Mouse (Mus musculus) cerebellum, adult 9-10 months (tissue): Measurements from ENCODE around the gene Gpr68.

Experiments
- DNase-seq: peaks from one replicate; pipeline ENCODE4 v3.0.0; 2022

Gpr68 gene

GRCm38 (mm10) chr12:100867097-100867496, 40.9 kb downstream of the Gpr68 start:
- peak; percentile 98 for DNase-seq

GRCm38 (mm10) chr12:100865509-100866078, 42.4 kb downstream of the Gpr68 start:
- DNase-seq = no peak

GRCm38 (mm10) chr12:100865072-100865471, 42.9 kb downstream of the Gpr68 start:
- no peak for DNase-seq

- DNase-seq = no peak
Observed at GRCm38 (mm10) chr12:100862856-100863446, 45.0 kb downstream of the Gpr68 start.

GRCm38 (mm10) chr12:100862272-100862671, 45.7 kb downstream of the Gpr68 start:
- no peak for DNase-seq

- peak; percentile 85 for DNase-seq
Observed at GRCm38 (mm10) chr12:100857791-100858190, 50.2 kb downstream of the Gpr68 start.

- DNase-seq = no peak
Observed at GRCm38 (mm10) chr12:100856337-100856736, 51.7 kb downstream of the Gpr68 start.

- DNase-seq = peak; percentile 7
Observed at GRCm38 (mm10) chr12:100852370-100852769, 55.6 kb downstream of the Gpr68 start.

GRCm38 (mm10) chr12:100849421-100850138, 58.4 kb downstream of the Gpr68 start:
- peak; percentile 92 for DNase-seq

- DNase-seq = no peak
Observed at GRCm38 (mm10) chr12:100847437-100848080, 60.4 kb downstream of the Gpr68 start.

- no peak for DNase-seq
Observed at GRCm38 (mm10) chr12:100846566-100846965, 61.4 kb downstream of the Gpr68 start.

GRCm38 (mm10) chr12:100845829-100846228, 62.2 kb downstream of the Gpr68 start:
- no peak for DNase-seq

- no peak for DNase-seq
Observed at GRCm38 (mm10) chr12:100844546-100844945, 63.5 kb downstream of the Gpr68 start.

GRCm38 (mm10) chr12:100843171-100843570, 64.8 kb downstream of the Gpr68 start:
- DNase-seq = no peak

GRCm38 (mm10) chr12:100841211-100841792, 66.7 kb downstream of the Gpr68 start:
- DNase-seq = peak; percentile 89

GRCm38 (mm10) chr12:100839926-100840325, 68.1 kb downstream of the Gpr68 start:
- DNase-seq = no peak

- DNase-seq = no peak
Observed at GRCm38 (mm10) chr12:100839079-100839600, 68.9 kb downstream of the Gpr68 start.

GRCm38 (mm10) chr12:100837208-100837607, 70.8 kb downstream of the Gpr68 start:
- no peak for DNase-seq

- DNase-seq = no peak
Observed at GRCm38 (mm10) chr12:100831629-100832325, 76.2 kb downstream of the Gpr68 start.

GRCm38 (mm10) chr12:100831021-100831420, 77.0 kb downstream of the Gpr68 start:
- no peak for DNase-seq
